Comparison of ENCODE assay signal across 8 mouse cellular contexts in genomic region chr3:88410645-88411031, GRCm38 (mm10). TPM values are rescaled to one million over a fixed set of nuclear protein-coding genes. Genes with fewer than 3 reads are reported as not detected.
DNase-seq lines count a peak whose midpoint lies in the region; ATAC-seq lines count a peak whose summit lies in the region.

No protein-coding gene starts in this region.

- peak overlapping the region; percentile 58 for H3K4me2 ChIP-seq in forebrain, embryonic 11.5 days (ENCODE audit: low read depth, low read length, severe bottlenecking)
- peak overlapping the region; percentile 75 for H3K4me2 ChIP-seq in midbrain, embryonic 16.5 days (ENCODE audit: low read length)

- no peak; the same call in 1 of the 2 replicates for ATAC-seq in forebrain, embryonic 11.5 days (replicated peaks; ENCODE audit: low FRiP score)
- ATAC-seq in midbrain, embryonic 16.5 days, result no peak
- no peak for ATAC-seq in erythroid progenitor cell, adult 5-6 weeks (replicated peaks; ENCODE audit: low FRiP score, poor library complexity, severe bottlenecking)

- DNase-seq in ovary, postnatal 14 days (ENCODE audit: low spot score), result peak; percentile 25
- DNase-seq in ovary, postnatal 36 days (ENCODE audit: low spot score), result no peak
- no peak for DNase-seq in forebrain, embryonic 11.5 days (ENCODE audit: low spot score)
- DNase-seq in kidney, postnatal 10 days, result peak; percentile 42
- DNase-seq in left cerebral cortex, postnatal 14 days (ENCODE audit: low spot score in 2 of 2), result no peak
- DNase-seq in adrenal gland, adult 18-20 months (ENCODE audit: low spot score in 2 of 2), result no peak

- WGBS in forebrain, embryonic 11.5 days, result 25% methylated on average over 7 of the region's 7 CpGs
- 24% methylated on average over 7 of the region's 7 CpGs for WGBS in midbrain, embryonic 16.5 days

- H3K9me3 ChIP-seq in forebrain, embryonic 11.5 days (ENCODE audit: control insufficient read depth, low read length), result no peaks in the 10 kb centered on the region
- no peaks in the 10 kb centered on the region for H3K9me3 ChIP-seq in midbrain, embryonic 16.5 days (replicated peaks; ENCODE audit: control insufficient read depth, low read length, poor library complexity, severe bottlenecking)

- peak overlapping the region; percentile 89 for H3K9ac ChIP-seq in forebrain, embryonic 11.5 days (ENCODE audit: low read length)
- H3K9ac ChIP-seq in midbrain, embryonic 16.5 days (ENCODE audit: low read depth, low read length), result peak overlapping the region; percentile 80; the same call in 1 of the 2 replicates

- H3K4me3 ChIP-seq in forebrain, embryonic 11.5 days (ENCODE audit: low read depth, low read length), result peak overlapping the region; percentile 70
- H3K4me3 ChIP-seq in midbrain, embryonic 16.5 days (ENCODE audit: low read depth, low read length), result peak overlapping the region; percentile 61

- H3K36me3 ChIP-seq in forebrain, embryonic 11.5 days (ENCODE audit: control insufficient read depth, insufficient read depth, low read length), result no peaks in the 10 kb centered on the region
- peaks cover 14% of the 10 kb centered on the region for H3K36me3 ChIP-seq in midbrain, embryonic 16.5 days (ENCODE audit: control insufficient read depth, insufficient read depth, low read length)

- no peaks in the 10 kb centered on the region for H3K27me3 ChIP-seq in forebrain, embryonic 11.5 days (ENCODE audit: control insufficient read depth, insufficient read depth, low read length)
- H3K27me3 ChIP-seq in midbrain, embryonic 16.5 days (ENCODE audit: control insufficient read depth, insufficient read depth, low read depth, low read length), result no peaks in the 10 kb centered on the region

- peak overlapping the region; percentile 91; the same call in 1 of the 2 replicates for H3K27ac ChIP-seq in forebrain, embryonic 11.5 days (ENCODE audit: low read depth, low read length)
- peak overlapping the region; percentile 82 for H3K27ac ChIP-seq in midbrain, embryonic 16.5 days (ENCODE audit: low read length)

- intact Hi-C loops in left cerebral cortex, postnatal 14 days (cut with DNase I), result no loop called here

- H3K4me1 ChIP-seq in forebrain, embryonic 11.5 days (replicated peaks; ENCODE audit: control insufficient read depth, insufficient read depth, low read length), result peaks cover 4% of the 10 kb centered on the region; the same call in 1 of the 2 replicates
- H3K4me1 ChIP-seq in midbrain, embryonic 16.5 days (ENCODE audit: control insufficient read depth, insufficient read depth, low read length), result peaks cover 12% of the 10 kb centered on the region

RNA-seq across cellular contexts. Expression of gene Pmf1, which starts 0.5 kb away (rescaled TPM):
- 141 and 158 TPM in 2 replicates for polyA plus RNA-seq in forebrain, embryonic 11.5 days (2014; fragmentation: Nextera tagmentation; extraction: Ambion mirVana)
- polyA plus RNA-seq in midbrain, embryonic 16.5 days (2015; fragmentation: Nextera tagmentation; extraction: Ambion mirVana), result 18.3 and 19.2 TPM in 2 replicates
- total RNA-seq in left cerebral cortex, postnatal 14 days (2021), result 1 to 10 TPM; 5.7 to 7.8 TPM
- 10 to 100 TPM; 26.5 to 35.5 TPM for total RNA-seq in adrenal gland, adult 18-20 months (2021)
- total RNA-seq in erythroid progenitor cell, adult 5-6 weeks (2015; ENCODE audit: low replicate concordance), result 182 and 196 TPM in 2 replicates
- 100 and 121 TPM in 2 replicates for total RNA-seq in erythroid progenitor cell, adult 5-6 weeks (2017; ENCODE audit: low replicate concordance)

RNA-seq across cellular contexts. Expression of gene Slc25a44, which starts 14.3 kb away (rescaled TPM):
- polyA plus RNA-seq in forebrain, embryonic 11.5 days (2014; fragmentation: Nextera tagmentation; extraction: Ambion mirVana), result 22.6 and 23.1 TPM in 2 replicates
- polyA plus RNA-seq in midbrain, embryonic 16.5 days (2015; fragmentation: Nextera tagmentation; extraction: Ambion mirVana), result 36.7 and 39.3 TPM in 2 replicates
- 10 to 100 TPM; 69.6 to 71.3 TPM for total RNA-seq in left cerebral cortex, postnatal 14 days (2021)
- 10 to 100 TPM; 56.0 to 66.6 TPM for total RNA-seq in adrenal gland, adult 18-20 months (2021)
- 34.0 and 35.3 TPM in 2 replicates for total RNA-seq in erythroid progenitor cell, adult 5-6 weeks (2015; ENCODE audit: low replicate concordance)
- 34.8 and 40.5 TPM in 2 replicates for total RNA-seq in erythroid progenitor cell, adult 5-6 weeks (2017; ENCODE audit: low replicate concordance)

RNA-seq across cellular contexts. Expression of gene Bglap, which starts 26.4 kb away (rescaled TPM):
- polyA plus RNA-seq in forebrain, embryonic 11.5 days (2014; fragmentation: Nextera tagmentation; extraction: Ambion mirVana), result not detected in 2 replicates
- 0.88 TPM in 1 of 2 replicates, not detected in the other for polyA plus RNA-seq in midbrain, embryonic 16.5 days (2015; fragmentation: Nextera tagmentation; extraction: Ambion mirVana)
- 1 to 10 TPM; 1.5 to 1.8 TPM for total RNA-seq in left cerebral cortex, postnatal 14 days (2021)
- total RNA-seq in adrenal gland, adult 18-20 months (2021), result 1 to 10 TPM in 1 of 2 experiments, not detected in 1; 2.7 TPM
- total RNA-seq in erythroid progenitor cell, adult 5-6 weeks (2015; ENCODE audit: low replicate concordance), result 3.6 TPM in 1 of 2 replicates, not detected in the other
- total RNA-seq in erythroid progenitor cell, adult 5-6 weeks (2017; ENCODE audit: low replicate concordance), result not detected in 2 replicates

RNA-seq across cellular contexts. Expression of gene Bglap2, which starts 32.1 kb away (rescaled TPM):
- not detected in 2 replicates for polyA plus RNA-seq in forebrain, embryonic 11.5 days (2014; fragmentation: Nextera tagmentation; extraction: Ambion mirVana)
- polyA plus RNA-seq in midbrain, embryonic 16.5 days (2015; fragmentation: Nextera tagmentation; extraction: Ambion mirVana), result 1.3 TPM in 1 of 2 replicates, not detected in the other
- 1 to 10 TPM in 1 of 2 experiments, not detected in 1; 1.4 TPM for total RNA-seq in left cerebral cortex, postnatal 14 days (2021)
- total RNA-seq in adrenal gland, adult 18-20 months (2021), result under 1 TPM in 1 of 2 experiments, not detected in 1; 0.76 TPM
- not detected in 2 replicates for total RNA-seq in erythroid progenitor cell, adult 5-6 weeks (2015; ENCODE audit: low replicate concordance)
- total RNA-seq in erythroid progenitor cell, adult 5-6 weeks (2017; ENCODE audit: low replicate concordance), result 3.9 TPM in 1 of 2 replicates, not detected in the other

RNA-seq across cellular contexts. Expression of gene Bglap3, which starts 38.1 kb away (rescaled TPM):
- polyA plus RNA-seq in forebrain, embryonic 11.5 days (2014; fragmentation: Nextera tagmentation; extraction: Ambion mirVana), result not detected in 2 replicates
- polyA plus RNA-seq in midbrain, embryonic 16.5 days (2015; fragmentation: Nextera tagmentation; extraction: Ambion mirVana), result not detected in 2 replicates
- under 1 TPM in 1 of 2 experiments, not detected in 1; 0.36 TPM for total RNA-seq in left cerebral cortex, postnatal 14 days (2021)
- 1 to 10 TPM in 1 of 2 experiments, not detected in 1; 1.5 TPM for total RNA-seq in adrenal gland, adult 18-20 months (2021)
- not detected in 2 replicates for total RNA-seq in erythroid progenitor cell, adult 5-6 weeks (2015; ENCODE audit: low replicate concordance)
- total RNA-seq in erythroid progenitor cell, adult 5-6 weeks (2017; ENCODE audit: low replicate concordance), result not detected in 2 replicates

Comparison
In these comparisons a context has a peak if more than half of its experiments do, and no peak if none do; other contexts are left out.
1. DNase-seq: peak in ovary, postnatal 14 days (single experiment) and kidney, postnatal 10 days (single experiment); none in ovary, postnatal 36 days (single experiment), forebrain, embryonic 11.5 days (single experiment), left cerebral cortex, postnatal 14 days (0 of 2) and adrenal gland, adult 18-20 months (0 of 2).